Mouse (Mus musculus): ENCODE measurements around the gene Gm45234.

Gm45234 gene

DNA sequence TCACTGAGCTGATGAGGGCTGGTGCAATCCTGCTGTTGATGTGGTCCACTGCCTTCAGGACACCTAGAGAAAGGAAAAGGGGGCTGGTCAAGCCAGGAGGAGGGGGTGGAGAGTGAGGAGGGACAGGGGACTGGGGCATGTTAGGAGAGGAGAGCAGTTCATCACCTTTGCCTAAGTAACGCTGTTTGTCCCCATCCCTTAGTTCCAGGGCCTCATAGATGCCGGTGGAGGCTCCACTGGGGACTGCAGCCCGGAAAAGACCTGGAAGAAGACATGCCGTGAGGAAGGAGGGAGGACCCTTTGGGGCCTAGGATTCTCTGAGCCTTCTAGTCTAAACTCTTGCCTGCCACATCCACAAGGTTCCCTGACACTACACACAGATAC lies 11.7 kb upstream of the Gm45234 start:
- DNase-seq (ENCODE audit: low spot score) = no peak

- DNase-seq (ENCODE audit: low spot score) = no peak
Measured at GRCm38 (mm10) chr6:124765951-124766350, 10.1 kb upstream of the Gm45234 start.

- peak; percentile 89 for DNase-seq (ENCODE audit: low spot score)
Measured at GRCm38 (mm10) chr6:124759259-124759658, 3.4 kb upstream of the Gm45234 start.

DNA sequence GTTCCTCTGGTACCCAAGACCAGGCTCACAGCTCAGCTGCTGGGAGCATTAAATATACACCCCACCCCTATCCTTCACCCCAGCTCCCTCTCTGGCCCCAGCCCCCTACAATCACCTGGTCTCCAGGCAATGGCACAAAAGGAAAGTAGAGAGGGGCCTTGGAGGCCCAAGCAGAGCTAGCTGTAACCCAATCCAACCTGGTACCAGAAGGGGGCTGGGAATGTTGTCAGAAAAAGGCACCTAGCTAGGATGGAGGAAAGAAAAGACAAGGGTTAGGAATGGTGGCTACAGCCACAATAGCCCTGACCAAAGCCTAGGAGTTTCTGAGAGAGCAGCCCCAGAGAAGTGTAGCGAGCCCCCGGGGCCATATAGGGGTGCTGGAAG lies 3.0 kb upstream of the Gm45234 start:
- no peak for DNase-seq (ENCODE audit: low spot score)

GRCm38 (mm10) chr6:124757909-124758848 lies 2.4 kb upstream of the Gm45234 start:
- peak; percentile 59 for DNase-seq (ENCODE audit: low spot score)

DNA sequence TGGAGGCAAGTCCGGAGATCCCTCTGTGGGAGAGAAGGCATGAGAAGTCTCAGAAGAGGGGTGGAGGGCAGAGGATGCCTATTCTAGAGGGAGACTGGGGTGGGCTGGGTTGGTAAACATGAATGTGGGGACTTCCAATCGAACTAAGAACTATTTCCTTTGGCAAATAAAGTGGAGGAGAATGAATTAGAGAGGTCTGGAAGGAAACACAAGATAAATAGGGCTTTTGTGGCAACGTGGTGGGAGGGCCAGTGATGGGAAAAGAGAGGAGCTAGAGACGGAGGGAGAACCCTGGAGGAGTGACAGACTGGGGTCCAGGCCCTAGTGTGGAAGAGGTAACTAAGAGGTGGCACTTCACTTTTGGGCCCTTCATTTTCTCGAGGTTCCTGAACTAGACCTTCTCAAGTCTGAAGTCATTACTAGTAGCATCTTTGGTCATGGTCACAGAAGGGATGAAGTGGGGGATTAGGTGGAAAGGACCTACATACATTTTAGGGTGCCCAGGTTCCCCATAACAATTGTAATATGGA lies 1.6 kb upstream of the Gm45234 start:
- DNase-seq (ENCODE audit: low spot score) = no peak

DNA sequence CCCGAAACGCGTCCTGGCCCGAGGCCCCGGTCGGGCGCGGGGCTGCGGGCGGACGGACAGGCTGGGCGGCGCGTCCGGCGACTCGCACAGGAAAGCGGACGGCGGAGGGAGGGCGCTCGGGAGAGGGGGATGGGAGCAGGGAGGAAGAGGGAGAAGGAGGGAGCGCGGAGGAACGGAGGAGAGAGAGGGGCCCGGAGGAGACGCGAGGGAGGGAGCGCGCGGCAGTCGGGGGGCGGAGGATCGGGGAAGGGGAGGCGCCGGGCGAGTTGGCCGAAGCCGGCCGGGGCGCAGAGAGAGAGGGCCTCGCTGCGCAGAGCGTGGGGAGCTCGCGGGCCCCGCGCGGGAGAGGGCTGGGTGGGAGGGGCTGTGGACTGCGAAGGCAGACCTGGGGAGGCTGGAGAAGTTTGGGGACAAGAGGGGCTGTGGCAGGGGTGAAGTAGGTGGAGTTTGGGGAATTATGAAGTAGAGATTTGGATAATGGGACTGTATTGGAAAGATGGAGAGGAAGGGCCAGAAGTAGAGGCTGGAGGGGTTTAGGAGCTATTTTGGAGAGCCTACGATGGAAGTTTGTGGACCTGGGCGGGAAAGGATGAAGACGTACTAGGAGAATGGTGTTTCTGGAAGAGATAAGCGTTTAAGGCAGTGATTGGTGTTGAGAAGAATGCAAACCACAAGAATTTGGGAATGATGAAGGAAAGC lies 980 bp upstream of the Gm45234 start:
- DNase-seq (ENCODE audit: low spot score) = peak; percentile 84

- DNase-seq (ENCODE audit: low spot score) = no peak
Measured at GRCm38 (mm10) chr6:124755306-124755705, 515 bp downstream of the Gm45234 start.

GRCm38 (mm10) chr6:124753861-124754260 lies 2.0 kb downstream of the Gm45234 start:
- DNase-seq (ENCODE audit: low spot score) = no peak

GRCm38 (mm10) chr6:124750405-124750804 lies 5.4 kb downstream of the Gm45234 start:
- no peak for DNase-seq (ENCODE audit: low spot score)

- DNase-seq (ENCODE audit: low spot score) = no peak
Measured at GRCm38 (mm10) chr6:124746654-124747632, 8.9 kb downstream of the Gm45234 start.

- DNase-seq (ENCODE audit: low spot score) = peak; percentile 36
Measured at GRCm38 (mm10) chr6:124746296-124746605, 9.6 kb downstream of the Gm45234 start.

- peak; percentile 96 for DNase-seq (ENCODE audit: low spot score)
Measured at GRCm38 (mm10) chr6:124745490-124746295, 10.1 kb downstream of the Gm45234 start.

DNA sequence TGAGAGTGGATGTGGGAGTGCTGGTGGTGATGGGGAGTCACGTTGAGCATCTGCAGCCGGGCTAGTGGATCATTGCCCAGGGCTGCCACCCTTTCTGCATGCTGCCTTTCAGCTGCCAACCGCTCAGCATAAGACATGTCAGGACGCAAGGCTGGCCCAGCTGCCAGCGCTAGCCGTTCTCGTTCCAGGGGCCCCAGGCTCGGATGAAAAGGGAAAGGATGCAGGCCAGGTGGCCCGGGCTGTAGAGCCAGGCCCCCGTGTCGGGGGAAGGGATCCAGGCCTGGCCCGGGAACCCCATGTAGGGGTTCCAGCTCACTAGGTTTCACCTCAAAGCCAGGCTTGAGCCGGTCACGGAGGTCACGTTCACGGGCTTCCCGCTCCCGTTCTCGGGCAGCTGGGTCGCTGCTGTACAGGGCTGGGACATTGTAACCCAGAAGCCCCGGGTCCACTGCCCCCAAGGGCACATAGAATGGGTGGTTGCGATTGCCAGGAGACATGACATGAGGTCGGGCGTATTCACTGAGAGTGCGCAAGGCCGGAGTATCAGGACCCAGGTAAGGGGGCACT lies 11.0 kb downstream of the Gm45234 start:
- no peak for DNase-seq (ENCODE audit: low spot score)

DNA sequence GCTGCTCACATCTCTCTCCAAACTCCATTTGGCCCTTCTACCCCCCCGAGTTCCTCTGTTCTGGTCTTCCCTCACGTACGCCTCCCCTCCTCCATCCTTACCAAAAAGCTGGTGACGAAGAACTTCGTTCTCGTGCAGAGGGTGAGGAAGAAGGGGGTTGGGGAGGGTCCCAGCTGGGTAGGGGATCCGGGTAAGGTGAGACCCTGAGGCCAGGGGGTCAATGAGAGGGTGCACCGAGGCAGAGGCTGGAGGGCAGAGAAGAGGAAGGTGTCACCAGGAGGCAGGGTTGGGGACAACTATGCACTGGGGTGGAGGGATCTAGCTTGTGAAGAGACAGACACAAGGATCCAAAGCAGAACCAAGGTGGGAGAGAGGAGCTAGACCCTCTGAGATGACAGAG lies 12.2 kb downstream of the Gm45234 start:
- DNase-seq (ENCODE audit: low spot score) = no peak

- no peak for DNase-seq (ENCODE audit: low spot score)
Measured at GRCm38 (mm10) chr6:124742839-124743514, 12.8 kb downstream of the Gm45234 start.

GRCm38 (mm10) chr6:124741842-124742241 lies 14.0 kb downstream of the Gm45234 start:
- no peak for DNase-seq (ENCODE audit: low spot score)

GRCm38 (mm10) chr6:124740888-124741761 lies 14.7 kb downstream of the Gm45234 start, which contains the start of gene Grcc10:
Gene Grcc10 (minus strand): TSS chr6:124741374.
- DNase-seq (ENCODE audit: low spot score) = peak; percentile 97
